Mouse (Mus musculus) heart, adult 2 months (tissue): ENCODE measurements around the gene Cyp4f15.

ENCODE experiments used
- CTCF ChIP-seq: fragments of 200-600 bp; IDR thresholded peaks from 2 replicates; pipeline ENCODE4 v1.8.1; 2022; ENCODE audit warnings: antibody characterized with exemption, mild to moderate bottlenecking, moderate library complexity
- POLR2A ChIP-seq: fragments of 200-500 bp; IDR thresholded peaks from 2 replicates; pipeline ENCODE4 v1.6.1; 2011; ENCODE audit warnings: mild to moderate bottlenecking, low read depth, low read length, control low read depth; ENCODE audit not compliant: insufficient read depth

DNA sequence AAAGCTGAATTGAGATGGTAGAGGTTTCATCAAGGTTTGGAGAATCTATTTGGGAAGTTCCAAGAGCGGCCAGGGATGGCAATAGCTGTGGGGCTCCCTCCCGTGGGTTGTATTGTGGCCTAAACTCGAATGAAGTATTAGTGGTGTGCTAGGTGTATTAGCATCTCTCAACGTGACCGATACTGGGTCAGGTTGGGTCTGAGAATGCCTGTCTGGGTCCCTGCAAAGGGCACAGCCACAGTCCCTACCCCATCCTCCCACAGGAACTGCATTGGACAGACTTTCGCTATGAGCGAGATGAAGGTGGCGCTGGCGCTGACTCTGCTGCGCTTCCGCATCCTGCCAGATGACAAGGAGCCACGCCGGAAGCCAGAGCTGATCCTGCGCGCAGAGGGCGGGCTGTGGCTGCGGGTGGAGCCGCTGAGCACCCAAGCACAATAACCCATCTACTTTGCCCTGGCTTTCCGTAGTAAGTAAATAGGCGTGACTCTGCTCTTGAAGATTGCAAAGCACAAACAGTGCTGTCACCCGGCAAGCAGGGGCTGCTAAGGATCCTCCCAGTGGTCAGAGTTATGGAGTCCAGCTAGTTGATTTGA lies 9.3 kb upstream of the Cyp4f15 start:
- TF ChIP-seq CTCF (no peak), POLR2A (no peak)
